Mouse (Mus musculus) erythroid progenitor cell, adult 5-6 weeks (primary cell): ENCODE data around the gene Tram2. TPM values are rescaled to one million over a fixed set of nuclear protein-coding genes. Genes with fewer than 3 reads are reported as not detected.

ENCODE experiments used
- ATAC-seq: replicated peaks from 2 replicates; pipeline ENCODE4 v1.8.0; 2016; ENCODE audit warnings: moderate number of reproducible peaks, mild to moderate bottlenecking, moderate TSS enrichment, inconsistent platforms; ENCODE audit not compliant: poor library complexity, low FRiP score, severe bottlenecking
- total RNA-seq, 2 experiments: library from RNA; stranded (forward) in 1 of 2; stranded (reverse) in 1 of 2; fragments of 150-400 nt in 1 of 2; fragments of 186-747, 209-891 nt in 1 of 2; gene quantifications; 2 replicates each; pipeline versions ENCODE4 v1.2.3 to v1.2.4; 2015 to 2017; ENCODE audit warnings: low replicate concordance in 2 of 2

Gene Tram2
- total RNA-seq (2015; ENCODE audit: low replicate concordance) (1.3 and 1.4 TPM in 2 replicates), total RNA-seq (2017; ENCODE audit: low replicate concordance) (0.51 TPM in 1 of 2 replicates, not detected in the other)

DNA sequence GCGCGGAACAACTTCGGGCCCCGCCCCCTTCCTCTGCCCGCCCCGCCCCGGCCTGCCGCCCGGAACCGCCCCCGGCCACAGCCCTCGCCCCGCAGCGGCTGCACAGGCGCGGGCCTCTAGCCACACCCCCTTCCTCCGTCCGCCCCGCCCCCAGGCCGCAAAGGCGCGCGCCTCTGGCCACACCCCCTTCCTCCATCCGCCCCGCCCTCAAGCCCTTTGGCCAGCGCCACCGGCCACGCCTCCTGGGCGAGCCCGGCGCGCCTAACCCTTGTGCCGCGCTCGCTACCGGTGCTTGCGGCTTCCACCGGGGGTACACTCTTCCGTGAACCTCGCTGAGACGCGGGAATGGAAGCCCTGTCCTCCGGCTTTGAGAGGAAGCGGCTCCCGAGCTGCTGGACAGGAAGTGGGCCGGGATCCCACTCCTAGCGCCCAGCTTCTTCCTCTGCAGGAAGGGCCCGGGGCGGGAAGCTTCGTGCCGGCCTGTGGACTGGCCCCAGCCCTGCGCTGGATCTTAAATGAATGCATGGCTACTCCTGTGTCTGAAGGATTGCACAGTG lies at the start of gene Tram2:
Gene Tram2, minus strand, starts transcription at position 13 of the 557 bp plus-strand sequence.
- ATAC-seq, result peak; percentile 92

GRCm38 (mm10) chr1:21124713-21125336 lies 45.8 kb upstream of the Tram2 start:
- no peak for ATAC-seq

- no peak for ATAC-seq
Measured at GRCm38 (mm10) chr1:21103784-21104183, 24.8 kb upstream of the Tram2 start.

DNA sequence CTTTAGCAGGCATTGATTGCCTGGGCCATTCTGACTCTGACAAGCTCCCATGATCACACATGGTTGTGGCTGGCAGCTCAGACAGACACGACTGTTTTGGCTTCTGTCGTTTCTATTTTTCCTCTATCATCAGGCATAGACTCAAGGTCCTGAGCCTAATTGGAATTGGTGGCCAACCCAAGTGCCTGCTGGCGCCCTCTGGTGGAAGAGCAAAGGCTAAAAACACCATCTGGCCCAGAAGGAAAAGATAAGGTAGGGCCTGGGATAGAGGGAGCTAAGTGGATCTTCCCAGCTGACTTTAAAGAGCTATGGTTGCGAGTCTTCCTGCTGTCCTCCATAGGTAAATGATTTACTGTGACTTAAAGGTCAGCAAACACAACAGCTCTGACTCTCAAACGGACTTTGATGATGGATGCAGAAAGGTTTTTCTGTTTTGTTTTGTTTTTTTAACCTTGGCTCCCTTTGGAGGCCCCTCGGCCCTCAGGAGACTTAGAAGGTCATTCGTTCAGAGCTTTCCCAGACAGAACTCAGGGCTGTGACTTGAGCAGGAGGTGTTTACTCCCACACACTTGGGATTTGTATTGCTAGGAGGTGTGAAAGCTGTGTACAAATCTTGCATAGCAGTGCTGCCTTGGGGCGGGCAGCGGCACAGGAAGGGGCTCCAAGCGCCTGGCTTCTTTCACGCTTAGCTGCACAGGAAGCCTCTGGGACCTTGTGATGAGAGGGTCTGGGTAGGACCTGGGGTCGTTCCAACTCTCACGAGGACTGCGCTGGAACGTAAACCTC lies 22.4 kb upstream of the Tram2 start:
- ATAC-seq, result no peak

GRCm38 (mm10) chr1:21100726-21101125 lies 21.7 kb upstream of the Tram2 start:
- no peak for ATAC-seq

DNA sequence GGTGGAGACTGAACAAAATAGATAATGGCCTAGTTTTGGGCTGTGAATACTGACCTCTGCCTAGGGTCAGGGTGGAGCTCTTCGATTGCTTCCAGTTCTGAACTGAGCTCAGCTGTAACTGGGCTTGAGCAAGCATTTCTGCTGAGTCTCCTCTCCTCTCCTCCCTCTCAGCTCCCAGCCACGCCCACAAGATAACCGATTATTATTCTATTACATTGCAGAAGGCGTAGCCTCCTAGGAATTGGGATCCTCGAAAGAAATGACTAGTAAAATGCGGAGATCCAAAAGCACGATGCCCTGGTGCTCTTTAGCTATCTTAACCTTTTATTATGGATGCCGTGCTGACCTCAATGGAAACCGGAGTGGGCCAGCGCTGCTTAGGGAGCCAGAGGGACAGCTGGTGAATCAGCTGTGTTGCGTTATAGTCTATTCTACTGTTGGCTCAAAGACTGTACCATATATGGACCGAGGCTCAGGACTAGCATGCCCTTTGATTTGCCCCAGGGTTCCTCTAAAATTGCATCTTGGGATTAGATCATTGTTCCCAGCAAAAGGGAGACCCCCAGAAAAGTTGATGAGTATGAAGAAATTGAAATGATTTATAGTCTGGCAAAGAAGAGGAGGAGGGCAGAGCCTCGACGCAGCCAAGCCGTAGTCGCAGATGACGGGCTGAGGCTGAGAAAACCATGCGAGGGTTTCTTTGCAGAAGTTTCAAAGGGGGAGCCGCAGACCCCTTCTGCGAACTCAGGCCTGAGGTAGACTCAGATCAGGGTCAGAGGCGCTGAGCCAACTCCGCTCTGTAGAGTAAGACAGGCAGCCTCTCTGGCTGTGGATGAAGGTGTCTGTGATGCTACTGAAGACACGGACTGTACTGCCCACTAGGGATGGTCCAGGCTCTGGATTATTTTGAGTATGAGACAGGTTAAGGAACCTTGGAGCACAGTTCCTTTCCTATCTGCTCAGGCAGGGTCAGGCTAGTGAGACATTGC lies 18.3 kb upstream of the Tram2 start:
- ATAC-seq, result no peak

- ATAC-seq, result no peak
Measured at GRCm38 (mm10) chr1:21094644-21095215, 15.7 kb upstream of the Tram2 start.

- no peak for ATAC-seq
Measured at GRCm38 (mm10) chr1:21089661-21090117, 10.7 kb upstream of the Tram2 start.

DNA sequence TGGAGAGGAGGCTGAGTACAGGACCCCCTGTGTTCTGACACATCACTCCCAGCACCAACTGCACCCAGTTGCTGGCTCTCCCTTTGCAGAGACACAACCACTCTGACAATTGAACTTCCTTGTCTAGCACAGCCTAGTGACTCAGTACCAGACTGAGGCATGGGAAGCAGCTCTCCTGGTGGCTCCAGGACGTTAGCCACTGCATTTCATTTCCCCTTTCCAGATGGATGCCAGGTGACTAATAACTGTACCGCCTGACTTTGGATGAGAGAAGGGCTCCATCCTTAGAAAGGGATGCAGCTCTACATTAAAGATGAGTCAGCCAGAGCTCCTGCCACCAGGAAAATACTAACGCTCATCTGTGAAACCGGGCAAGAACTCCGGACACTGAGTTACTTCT lies 7.3 kb upstream of the Tram2 start:
- no peak for ATAC-seq

DNA sequence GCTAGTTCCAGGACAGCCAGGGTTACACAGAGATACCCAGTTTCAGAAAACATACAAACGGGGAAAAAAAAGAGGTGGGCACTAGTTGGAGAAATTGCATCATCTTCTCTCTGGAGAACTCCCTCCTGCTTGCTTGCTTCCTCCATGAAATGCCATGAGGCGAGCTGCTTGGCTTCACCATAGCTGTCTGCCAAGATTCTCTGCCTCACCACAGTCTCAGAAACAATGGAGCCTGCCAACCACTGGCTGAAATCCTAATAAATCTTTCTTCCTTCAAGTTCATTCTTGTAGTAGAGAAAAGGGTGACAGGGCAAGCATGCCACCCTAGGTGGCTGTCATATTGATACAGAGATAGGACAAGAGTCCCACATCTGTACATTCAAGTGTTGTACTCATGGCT lies 5.6 kb upstream of the Tram2 start:
- no peak for ATAC-seq

GRCm38 (mm10) chr1:21080362-21080761 lies 1.3 kb upstream of the Tram2 start:
- no peak for ATAC-seq

DNA sequence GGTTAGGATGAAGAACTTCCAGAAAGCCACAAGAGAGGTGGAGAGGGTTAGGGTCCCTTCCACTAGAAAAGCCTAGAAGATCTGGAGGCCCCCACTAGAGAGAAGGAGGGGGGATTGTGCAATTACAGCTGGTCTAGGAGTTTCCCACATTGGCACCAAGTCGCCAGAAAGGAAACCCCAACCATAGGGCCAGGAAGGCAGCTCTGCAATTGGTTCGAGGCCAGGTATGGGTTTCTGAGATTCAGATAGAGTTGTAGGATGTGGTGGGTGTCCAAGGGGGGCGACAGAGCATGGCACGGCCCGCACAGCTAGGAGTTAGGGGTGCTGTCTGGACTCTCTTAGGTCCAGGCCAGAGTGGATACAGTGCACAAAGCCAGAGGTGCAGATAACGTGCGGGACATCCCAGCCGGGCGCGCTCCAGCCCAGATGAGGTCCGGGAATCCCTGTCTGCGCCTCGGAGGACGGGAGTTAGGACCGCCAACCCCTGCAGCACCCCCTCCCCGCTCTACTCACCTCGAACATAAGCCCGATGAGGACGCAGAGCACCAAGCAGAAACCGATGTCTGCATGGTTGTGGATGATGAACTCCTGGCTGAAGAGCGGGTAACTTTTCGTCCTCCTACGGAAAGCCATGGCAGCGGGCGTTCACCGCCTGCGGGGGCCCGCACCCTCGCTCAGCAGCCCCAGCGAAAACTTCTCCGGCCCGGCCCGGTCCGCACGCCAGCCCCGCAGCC lies 381 bp downstream of the Tram2 start:
- ATAC-seq, result peak; percentile 29; the same call in 1 of the 2 replicates

GRCm38 (mm10) chr1:21077619-21078018 lies 1.4 kb downstream of the Tram2 start:
- ATAC-seq, result no peak

- no peak for ATAC-seq
Measured at GRCm38 (mm10) chr1:21077191-21077590, 1.8 kb downstream of the Tram2 start.

- no peak for ATAC-seq
Measured at GRCm38 (mm10) chr1:21075986-21076495, 3.0 kb downstream of the Tram2 start.

GRCm38 (mm10) chr1:21074231-21074630 lies 4.8 kb downstream of the Tram2 start:
- ATAC-seq, result no peak

DNA sequence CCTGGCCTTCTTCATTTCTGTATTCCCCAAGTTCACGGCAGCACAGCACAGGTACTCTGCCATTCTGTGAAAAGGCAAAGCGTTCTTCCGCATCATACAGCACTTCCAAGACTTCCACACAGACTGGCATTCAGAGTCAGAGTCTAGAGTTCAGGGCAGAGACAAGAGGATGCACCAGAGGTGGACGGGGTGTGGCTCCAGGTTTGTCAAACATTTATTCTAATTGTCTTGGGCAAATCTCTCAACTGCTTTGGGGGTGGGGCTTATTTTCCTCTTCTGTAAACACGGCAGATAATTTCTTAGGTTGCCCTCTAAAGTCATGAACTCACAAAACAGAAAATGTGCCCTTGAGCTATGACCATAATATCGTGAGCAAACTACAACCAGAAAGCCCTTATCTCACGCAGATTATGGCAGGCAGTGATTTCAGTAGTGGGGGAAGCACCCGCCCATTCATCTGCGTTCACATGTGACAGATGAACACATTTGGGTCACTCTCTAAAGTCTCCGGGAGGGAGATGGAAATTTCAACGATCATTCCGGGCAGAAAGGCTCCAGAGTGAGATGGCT lies 6.1 kb downstream of the Tram2 start:
- no peak for ATAC-seq

DNA sequence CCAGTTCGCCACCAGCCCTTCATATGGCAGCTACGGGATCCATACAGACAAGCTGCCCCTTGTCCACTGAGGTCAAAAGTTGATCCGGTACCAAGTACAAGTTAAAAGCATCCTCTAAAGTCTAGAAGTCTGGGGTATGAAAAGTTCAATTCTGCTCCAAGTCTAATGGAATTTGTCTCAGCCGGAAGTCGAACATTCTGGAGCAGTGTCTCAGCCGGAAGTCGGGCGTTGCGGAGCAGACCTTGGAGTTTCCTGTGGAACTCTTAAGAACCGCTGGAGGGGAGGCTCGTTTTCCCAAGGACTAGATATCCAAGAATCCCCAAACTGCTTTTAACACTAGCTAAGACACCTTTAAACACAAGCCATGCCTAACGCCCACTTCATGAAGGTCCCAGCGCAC lies 8.4 kb downstream of the Tram2 start:
- ATAC-seq, result no peak
